ENCODE assay signal across 8 mouse cellular contexts in genomic region chr13:35968719-35969430, GRCm38 (mm10). TPM values are rescaled to one million over a fixed set of nuclear protein-coding genes. Genes with fewer than 3 reads are reported as not detected.
A peak's percentile ranks its signal among the peaks of the same experiment; 100 is the strongest.
DNase-seq lines count a peak whose midpoint lies in the region; ATAC-seq and TF ChIP-seq lines count a peak whose summit lies in the region.

No protein-coding gene starts in this region.

- peaks cover 41% of the 10 kb centered on the region for H3K27me3 ChIP-seq in G1E (ENCODE audit: insufficient read depth, low read length)
- H3K27me3 ChIP-seq in embryonic facial prominence, embryonic 13.5 days, result peaks cover 37% of the 10 kb centered on the region
- peaks cover 12% of the 10 kb centered on the region for H3K27me3 ChIP-seq in hindbrain, embryonic 11.5 days (ENCODE audit: control insufficient read depth, insufficient read depth, low read length)
- H3K27me3 ChIP-seq in liver, embryonic 15.5 days, result peaks cover 48% of the 10 kb centered on the region

- H3K9ac ChIP-seq in embryonic facial prominence, embryonic 13.5 days, result peak overlapping the region; percentile 73
- peak overlapping the region; percentile 50 for H3K9ac ChIP-seq in hindbrain, embryonic 11.5 days (ENCODE audit: low read depth, low read length)
- H3K9ac ChIP-seq in liver, embryonic 15.5 days, result peak overlapping the region; percentile 18; the same call in 1 of the 2 replicates

- ATAC-seq in G1E (ENCODE audit: extremely low read depth, insufficient number of reproducible peaks, low FRiP score, poor library complexity, severe bottlenecking), result no peak
- peak; percentile 74; the same call in 1 of the 2 replicates for ATAC-seq in embryonic facial prominence, embryonic 13.5 days (ENCODE audit: insufficient number of reproducible peaks, insufficient read depth, low FRiP score, low TSS enrichment, low read depth)
- ATAC-seq in hindbrain, embryonic 11.5 days (ENCODE audit: low FRiP score), result peak; percentile 78
- peak; percentile 18; the same call in 1 of the 2 replicates for ATAC-seq in liver, embryonic 15.5 days (ENCODE audit: insufficient read depth)

- peak overlapping the region; percentile 9; the same call in 1 of the 2 replicates for H3K4me3 ChIP-seq in G1E (ENCODE audit: low read depth, low read length)
- H3K4me3 ChIP-seq in embryonic facial prominence, embryonic 13.5 days, result peak overlapping the region; percentile 63
- H3K4me3 ChIP-seq in hindbrain, embryonic 11.5 days (ENCODE audit: low read depth, low read length), result peak overlapping the region; percentile 62
- peak overlapping the region; percentile 53 for H3K4me3 ChIP-seq in liver, embryonic 15.5 days (replicated peaks)

- H3K4me1 ChIP-seq in G1E (ENCODE audit: insufficient read depth, low read depth, low read length), result no peaks in the 10 kb centered on the region
- peaks cover 16% of the 10 kb centered on the region for H3K4me1 ChIP-seq in embryonic facial prominence, embryonic 13.5 days
- no peaks in the 10 kb centered on the region; the same call in 1 of the 2 replicates for H3K4me1 ChIP-seq in hindbrain, embryonic 11.5 days (replicated peaks; ENCODE audit: control insufficient read depth, insufficient read depth, low read length)
- H3K4me1 ChIP-seq in liver, embryonic 15.5 days (replicated peaks), result 0 out of 2 replicates have a peak, but pooled peaks cover 4% of the 10 kb centered on the region

- intact Hi-C loops in gastrocnemius, postnatal 14 days (cut with DNase I; ENCODE audit: low total_unique reads), result no loop called here

- DNase-seq in gastrocnemius, postnatal 14 days, result peak; percentile 31
- DNase-seq in gastrocnemius, adult 8-10 months (ENCODE audit: low spot score in 2 of 2), result no peak
- no peak for DNase-seq in G1E (ENCODE audit: low spot score)
- DNase-seq in hindbrain, embryonic 11.5 days (ENCODE audit: low spot score), result peak; percentile 70
- DNase-seq in ovary, postnatal 36 days (ENCODE audit: low spot score), result peak; percentile 39
- no peak for DNase-seq in layer of hippocampus, adult 9-11 months

- TF ChIP-seq CTCF in G1E (IDR thresholded peaks at IDR 0.05; ENCODE audit: low read depth, low read length), result no peak

- no peaks in the 10 kb centered on the region for H3K36me3 ChIP-seq in G1E (replicated peaks)
- H3K36me3 ChIP-seq in embryonic facial prominence, embryonic 13.5 days, result no peaks in the 10 kb centered on the region
- H3K36me3 ChIP-seq in hindbrain, embryonic 11.5 days (ENCODE audit: control insufficient read depth, insufficient read depth, low read length), result no peaks in the 10 kb centered on the region
- no peaks in the 10 kb centered on the region for H3K36me3 ChIP-seq in liver, embryonic 15.5 days (replicated peaks)

- H3K27ac ChIP-seq in embryonic facial prominence, embryonic 13.5 days, result no peak overlapping the region
- no peak overlapping the region for H3K27ac ChIP-seq in hindbrain, embryonic 11.5 days (ENCODE audit: low read depth, low read length)
- H3K27ac ChIP-seq in liver, embryonic 15.5 days (replicated peaks), result no peak overlapping the region

- peaks cover 2% of the 10 kb centered on the region; the same call in 1 of the 2 replicates for H3K9me3 ChIP-seq in G1E (replicated peaks)
- H3K9me3 ChIP-seq in embryonic facial prominence, embryonic 13.5 days, result no peaks in the 10 kb centered on the region
- H3K9me3 ChIP-seq in hindbrain, embryonic 11.5 days (ENCODE audit: control insufficient read depth, low read length), result no peaks in the 10 kb centered on the region
- H3K9me3 ChIP-seq in liver, embryonic 15.5 days (replicated peaks), result no peaks in the 10 kb centered on the region

- under 1% methylated on average over 57 of the region's 57 CpGs for WGBS in embryonic facial prominence, embryonic 13.5 days
- WGBS in hindbrain, embryonic 11.5 days, result under 1% methylated on average over 54 of the region's 57 CpGs
- WGBS in liver, embryonic 15.5 days (ENCODE audit: insufficient replicate concordance), result 1% methylated on average over 57 of the region's 57 CpGs

- H3K4me2 ChIP-seq in embryonic facial prominence, embryonic 13.5 days, result peak overlapping the region; percentile 100
- H3K4me2 ChIP-seq in hindbrain, embryonic 11.5 days (replicated peaks; ENCODE audit: low read depth, low read length), result peak overlapping the region; percentile 100
- H3K4me2 ChIP-seq in liver, embryonic 15.5 days, result peak overlapping the region; percentile 70

RNA-seq across cellular contexts. Expression of gene Ppp1r3g, which starts 10.2 kb away (rescaled TPM):
- not detected for total RNA-seq in gastrocnemius, postnatal 14 days (2021)
- total RNA-seq in gastrocnemius, adult 8-10 months (2022), result under 1 TPM in 1 of 4 experiments, not detected in 3; 0.10 TPM
- total RNA-seq in G1E (2014; fragmentation: Nextera tagmentation) (not detected in 2 replicates), G1E (2017) (0.05 and 0.81 TPM in 2 replicates)
- 0.10 and 0.11 TPM in 2 replicates for polyA plus RNA-seq in G1E (2012)
- polyA plus RNA-seq in embryonic facial prominence, embryonic 13.5 days (2015; fragmentation: Nextera tagmentation; extraction: Ambion mirVana), result 0.67 and 2.0 TPM in 2 replicates
- 0.76 and 0.82 TPM in 2 replicates for polyA plus RNA-seq in hindbrain, embryonic 11.5 days (2014; fragmentation: Nextera tagmentation; extraction: Ambion mirVana)
- polyA plus RNA-seq in liver, embryonic 15.5 days (2015; fragmentation: Nextera tagmentation; extraction: Ambion mirVana), result 1.3 and 2.7 TPM in 2 replicates

Comparison
In these comparisons a context has a peak if more than half of its experiments do, and no peak if none do; other contexts are left out.
1. DNase-seq: peak in gastrocnemius, postnatal 14 days (single experiment), hindbrain, embryonic 11.5 days (single experiment) and ovary, postnatal 36 days (single experiment); none in gastrocnemius, adult 8-10 months (0 of 2), G1E (single experiment) and layer of hippocampus, adult 9-11 months (single experiment).
2. H3K4me3 ChIP-seq: peak in every context shown above with its lines; median percentile 63 in embryonic facial prominence, embryonic 13.5 days; 62 in hindbrain, embryonic 11.5 days; 53 in liver, embryonic 15.5 days; 9 in G1E.
3. H3K9ac ChIP-seq: peak in every context shown above with its lines; median percentile 73 in embryonic facial prominence, embryonic 13.5 days; 50 in hindbrain, embryonic 11.5 days; 18 in liver, embryonic 15.5 days.
4. Peak in every context shown above with its lines, with median percentiles within 50 percentile points of each other: H3K4me2 ChIP-seq.